Mouse (Mus musculus) spleen, adult 2 months (tissue): ENCODE measurements around the gene Tmem56. TPM values are rescaled to one million over a fixed set of nuclear protein-coding genes. Genes with fewer than 3 reads are reported as not detected.

Source experiments
- DNase-seq, 2 experiments: peaks; one replicate each; pipeline versions ENCODE4 v3.0.0 to v3.0.0-alpha.2; 2012 to 2021; ENCODE audit warnings: low spot score in 2 of 2, low read depth in 1 of 2
- H3K27ac ChIP-seq: fragments of 200-500 bp; 2 replicates; pipeline ENCODE4 v1.5.1; 2012; ENCODE audit warnings: low read length, inconsistent platforms; ENCODE audit not compliant: insufficient read depth
- H3K27me3 ChIP-seq: fragments of 200-500 bp; 2 replicates; pipeline ENCODE4 v1.6.1; 2012; ENCODE audit warnings: mild to moderate bottlenecking, moderate library complexity, low read length, inconsistent platforms; ENCODE audit not compliant: control insufficient read depth, insufficient read depth
- H3K36me3 ChIP-seq: fragments of 200-500 bp; 2 replicates; pipeline ENCODE4 v1.6.1; 2012; ENCODE audit warnings: mild to moderate bottlenecking, low read length, inconsistent platforms; ENCODE audit not compliant: control insufficient read depth, insufficient read depth
- H3K4me1 ChIP-seq: fragments of 200-500 bp; 2 replicates; pipeline ENCODE4 v1.6.1; 2011; ENCODE audit warnings: inconsistent platforms; ENCODE audit not compliant: control insufficient read depth, insufficient read depth, insufficient read length
- H3K4me3 ChIP-seq: fragments of 200-500 bp; 2 replicates; pipeline ENCODE4 v1.5.1; 2011; ENCODE audit warnings: mild to moderate bottlenecking, inconsistent platforms; ENCODE audit not compliant: insufficient read depth, insufficient read length; ENCODE audit errors: extremely low read depth
- CTCF ChIP-seq: fragments of 200-500 bp; IDR thresholded peaks from 2 replicates; pipeline ENCODE4 v1.5.1; 2011; ENCODE audit warnings: mild to moderate bottlenecking, inconsistent platforms; ENCODE audit not compliant: insufficient read depth, insufficient read length, insufficient replicate concordance; ENCODE audit errors: extremely low read depth
- POLR2A ChIP-seq: fragments of 200-500 bp; IDR thresholded peaks from 2 replicates; pipeline ENCODE4 v1.6.1; 2011; ENCODE audit warnings: low read depth, low read length, inconsistent platforms
- WGBS: fragments of 180-500 bp; shearing (Covaris S2); methylation state at CpG from one replicate; pipeline ENCODE4 v1.1.7; 2018; 5-methylcytosine and 5-hydroxymethylcytosine counted together
- polyA plus RNA-seq: library from polyadenylated mRNA; depleted of rRNA; stranded (reverse); fragments of >200 nt; gene quantifications from 2 replicates; pipeline ENCODE4 v1.2.3, GENCODE M21; 2012; rRNA removed

The Tmem56 gene
- 0.37 and 0.60 TPM in 2 replicates for polyA plus RNA-seq

GRCm38 (mm10) chr3:121282998-121283397 lies at the start of gene Tmem56:
Tmem56 (minus strand) TSS chr3:121283098.
- Histone ChIP-seq H3K27me3 (no peaks in the 10 kb centered on the region), H3K4me1 (no peaks in the 10 kb centered on the region), H3K36me3 (no peaks in the 10 kb centered on the region), H3K4me3 (no peak within 1 kb of the TSS), H3K27ac (no peak within 1 kb of the TSS)
- no peak for DNase-seq
- WGBS: 87% methylated on average over 4 of the region's 4 CpGs
- TF ChIP-seq CTCF: no peak

DNA sequence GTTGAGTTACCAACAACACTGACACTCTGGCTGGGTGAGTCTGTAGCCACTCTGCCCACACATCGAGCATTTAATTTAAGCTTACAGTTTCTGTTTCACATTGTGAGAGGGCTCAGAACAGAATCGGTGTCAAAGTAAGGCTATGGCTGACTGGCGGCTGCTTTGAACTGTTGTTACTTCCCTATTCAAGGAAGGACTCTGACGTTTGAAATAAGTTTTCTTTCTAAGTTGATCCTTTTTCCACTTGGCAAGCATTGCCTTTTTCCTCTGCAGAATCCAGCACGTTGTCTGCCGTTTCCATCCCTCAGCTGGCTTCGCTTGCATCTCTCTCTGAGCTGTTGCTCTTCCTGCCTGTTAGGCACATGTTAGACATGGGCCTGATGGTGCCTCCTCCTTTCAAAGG lies 47.3 kb upstream of the Tmem56 start:
- H3K27ac ChIP-seq: peak overlapping the region; percentile 88
- WGBS: 9% methylated on average over 7 of the region's 7 CpGs

DNA sequence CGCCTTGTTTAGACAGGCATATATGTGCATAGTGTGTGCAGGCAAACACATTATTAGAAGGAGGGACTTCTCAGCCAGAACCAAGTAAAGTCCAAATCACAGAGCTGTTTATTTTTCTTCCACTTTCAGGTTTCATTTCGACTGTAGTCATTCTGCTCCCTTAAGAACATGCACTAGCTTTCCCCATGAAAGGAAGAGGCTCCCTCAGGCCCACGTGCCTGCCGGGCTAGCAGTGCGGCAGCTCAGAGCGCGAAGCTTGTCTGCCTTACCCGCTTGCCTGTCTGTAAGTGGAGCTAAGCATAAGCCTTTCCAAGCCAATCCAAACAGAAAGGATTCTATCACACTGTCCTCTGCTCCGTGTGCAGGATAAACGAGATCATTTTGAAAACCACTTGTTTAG lies 46.7 kb upstream of the Tmem56 start:
- H3K4me3 ChIP-seq: peak overlapping the region; percentile 1; the same call in 1 of the 2 replicates
- no peaks in the 10 kb centered on the region for H3K27me3 ChIP-seq
- DNase-seq: peak in 1 of 2 experiments; percentile 39
- WGBS: 36% methylated on average over 10 of the region's 10 CpGs
- no peak for TF ChIP-seq POLR2A
- TF ChIP-seq CTCF: no peak
- peak overlapping the region; percentile 88 for H3K27ac ChIP-seq
- H3K36me3 ChIP-seq: no peaks in the 10 kb centered on the region
- peaks cover 15% of the 10 kb centered on the region; the same call in 1 of the 2 replicates for H3K4me1 ChIP-seq

More for the DNA sequence above, 47.3 kb upstream of the Tmem56 start:
- TF ChIP-seq CTCF: no peak
- TF ChIP-seq POLR2A: no peak; the same call in 1 of the 2 replicates
- Histone ChIP-seq H3K4me1 (peaks cover 15% of the 10 kb centered on the region; the same call in 1 of the 2 replicates), H3K36me3 (no peaks in the 10 kb centered on the region), H3K27me3 (no peaks in the 10 kb centered on the region), H3K4me3 (peak overlapping the region; percentile 20; the same call in 1 of the 2 replicates)
- DNase-seq: peak; percentile 56 to 67

- Histone ChIP-seq H3K36me3 (no peaks in the 10 kb centered on the region), H3K27ac (no peak overlapping the region), H3K4me1 (peaks cover 15% of the 10 kb centered on the region; the same call in 1 of the 2 replicates), H3K4me3 (no peak overlapping the region), H3K27me3 (no peaks in the 10 kb centered on the region)
- WGBS: 86% methylated on average over 5 of the region's 5 CpGs
- TF ChIP-seq CTCF (no peak), POLR2A (no peak)
- no peak for DNase-seq
Observed at GRCm38 (mm10) chr3:121327406-121327805, 44.5 kb upstream of the Tmem56 start.

DNA sequence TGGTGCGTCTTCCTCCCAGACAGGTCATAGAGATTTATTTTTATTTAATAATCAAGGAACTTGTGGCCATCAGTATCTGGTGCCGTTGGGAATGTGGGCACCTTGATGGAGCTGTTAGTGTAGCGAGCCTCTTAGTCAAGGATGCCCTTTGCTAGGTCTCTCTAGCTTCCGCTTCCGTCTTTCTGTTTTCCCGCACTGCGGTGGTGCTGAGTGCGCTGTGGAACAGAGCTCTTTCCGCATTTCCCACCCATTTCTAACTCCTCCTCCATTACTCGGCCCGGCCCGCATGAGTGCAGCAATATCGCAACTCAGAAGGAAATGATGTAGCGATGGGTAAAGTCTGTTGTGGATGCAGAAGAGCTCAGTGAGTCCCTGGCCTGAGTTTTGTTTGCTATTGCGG lies 40.5 kb upstream of the Tmem56 start:
- H3K4me1 ChIP-seq: no peaks in the 10 kb centered on the region
- no peak overlapping the region for H3K27ac ChIP-seq
- peaks cover 2% of the 10 kb centered on the region; the same call in 1 of the 2 replicates for H3K36me3 ChIP-seq
- no peaks in the 10 kb centered on the region for H3K27me3 ChIP-seq
- no peak overlapping the region for H3K4me3 ChIP-seq
- DNase-seq: no peak
- TF ChIP-seq POLR2A (no peak), CTCF (no peak)
- WGBS: 97% methylated on average over 15 of the region's 15 CpGs

- H3K27me3 ChIP-seq: no peaks in the 10 kb centered on the region
- no peak for DNase-seq
- no peak for TF ChIP-seq POLR2A
- no peak for TF ChIP-seq CTCF
- 93% methylated on average over 1 of the region's 1 CpGs for WGBS
- H3K27ac ChIP-seq: no peak overlapping the region
- H3K36me3 ChIP-seq: peaks cover 2% of the 10 kb centered on the region; the same call in 1 of the 2 replicates
- no peak overlapping the region for H3K4me3 ChIP-seq
- no peaks in the 10 kb centered on the region for H3K4me1 ChIP-seq
Observed at GRCm38 (mm10) chr3:121320896-121321295, 38.0 kb upstream of the Tmem56 start.

- Histone ChIP-seq H3K36me3 (peaks cover 2% of the 10 kb centered on the region; the same call in 1 of the 2 replicates), H3K4me1 (no peaks in the 10 kb centered on the region), H3K27ac (no peak overlapping the region), H3K4me3 (no peak overlapping the region), H3K27me3 (no peaks in the 10 kb centered on the region)
- WGBS: 95% methylated on average over 6 of the region's 6 CpGs
- TF ChIP-seq POLR2A (no peak), CTCF (no peak)
- DNase-seq: no peak
Observed at GRCm38 (mm10) chr3:121319906-121320305, 37.0 kb upstream of the Tmem56 start.
